ENCODE assay signal across 9 mouse cellular contexts in the genomic region with DNA sequence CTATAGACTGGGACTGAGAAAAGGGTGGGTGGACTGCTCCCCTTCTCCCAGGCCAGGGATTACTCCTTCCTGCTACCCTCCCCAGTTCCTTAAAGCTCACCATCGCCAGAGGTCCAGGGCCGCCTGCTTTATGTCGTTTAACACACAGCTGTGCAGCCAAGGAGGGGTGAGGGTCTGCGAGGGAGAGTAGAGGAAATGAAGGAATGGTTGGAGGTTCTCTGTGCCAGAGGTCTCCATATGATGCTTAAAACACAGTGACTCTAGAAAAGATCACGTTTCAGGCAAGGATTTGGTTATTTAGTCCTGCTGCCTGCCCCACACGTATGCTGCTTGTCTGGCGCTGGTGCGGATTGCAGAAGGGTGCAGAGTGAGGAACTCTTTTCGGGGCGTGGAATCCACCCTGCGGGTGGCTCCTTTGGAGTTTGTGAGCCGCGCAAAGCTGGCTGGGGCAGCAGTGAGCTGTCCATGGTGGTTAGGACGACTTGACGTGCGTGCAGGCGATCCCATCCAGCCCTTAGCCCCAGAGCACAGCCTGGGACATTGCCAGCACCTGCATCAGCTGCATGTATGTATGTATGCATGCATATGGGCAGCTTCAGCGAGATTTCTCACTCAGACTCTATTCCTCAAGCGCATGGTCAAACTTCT. TPM values are rescaled to one million over a fixed set of nuclear protein-coding genes. Genes with fewer than 3 reads are reported as not detected.
A peak's percentile ranks its signal among the peaks of the same experiment; 100 is the strongest.
DNase-seq lines count a peak whose midpoint lies in the region; ATAC-seq lines count a peak whose summit lies in the region.
"Had no signal": no experiment of that assay in that cellular context is flagged by ENCODE, and none has a peak within 500 bp of the region (broad histone marks: within the 10 kb centered on the region; RNA-seq: fewer than 3 reads in every experiment).

No protein-coding gene starts in this region.

- no peak overlapping the region for H3K4me3 ChIP-seq in kidney, embryonic 15.5 days (replicated peaks)
- no peak overlapping the region for H3K4me3 ChIP-seq in forebrain, embryonic 14.5 days (ENCODE audit: low read depth, low read length)

- no peaks in the 10 kb centered on the region for H3K36me3 ChIP-seq in kidney, embryonic 15.5 days
- H3K36me3 ChIP-seq in forebrain, embryonic 14.5 days (ENCODE audit: control insufficient read depth, insufficient read depth, low read length), result no peaks in the 10 kb centered on the region

- H3K4me2 ChIP-seq in kidney, embryonic 15.5 days, result peak overlapping the region; percentile 35; the same call in 1 of the 2 replicates
- no peak overlapping the region for H3K4me2 ChIP-seq in forebrain, embryonic 14.5 days (ENCODE audit: low read length)

- no peak overlapping the region for H3K27ac ChIP-seq in kidney, embryonic 15.5 days
- H3K27ac ChIP-seq in forebrain, embryonic 14.5 days (ENCODE audit: low read depth, low read length), result no peak overlapping the region

- no peak for DNase-seq in kidney, adult 18-20 months
- DNase-seq in adrenal gland, postnatal 10 days, result peak; percentile 62
- peak; percentile 16 for DNase-seq in forebrain, embryonic 14.5 days (ENCODE audit: low spot score)
- peak; percentile 67 for DNase-seq in mesoderm, embryonic 11.5 days (ENCODE audit: low read depth, low spot score)
- no peak for DNase-seq in left cerebral cortex, adult 9 months (ENCODE audit: low spot score in 2 of 2)

- 3% methylated on average over 19 of the region's 19 CpGs for WGBS in kidney, embryonic 15.5 days
- WGBS in forebrain, embryonic 14.5 days, result 3% methylated on average over 19 of the region's 19 CpGs

- peaks cover 58% of the 10 kb centered on the region for H3K27me3 ChIP-seq in kidney, embryonic 15.5 days
- H3K27me3 ChIP-seq in forebrain, embryonic 14.5 days (replicated peaks; ENCODE audit: control insufficient read depth, insufficient read depth, low read length), result peaks cover 22% of the 10 kb centered on the region

- no peaks in the 10 kb centered on the region for H3K9me3 ChIP-seq in kidney, embryonic 15.5 days (replicated peaks)
- no peaks in the 10 kb centered on the region for H3K9me3 ChIP-seq in forebrain, embryonic 14.5 days (replicated peaks; ENCODE audit: control insufficient read depth, low read length)

- H3K9ac ChIP-seq in kidney, embryonic 15.5 days, result no peak overlapping the region
- no peak overlapping the region for H3K9ac ChIP-seq in forebrain, embryonic 14.5 days (ENCODE audit: low read length)

- no peak; the same call in 1 of the 2 replicates for ATAC-seq in kidney, embryonic 15.5 days (replicated peaks; ENCODE audit: low FRiP score)
- no peak for ATAC-seq in forebrain, embryonic 14.5 days
- no peak for ATAC-seq in erythroblast, adult 5-6 weeks (replicated peaks; ENCODE audit: low FRiP score, poor library complexity, severe bottlenecking)
- no peak for ATAC-seq in erythroid progenitor cell, adult 5-6 weeks (replicated peaks; ENCODE audit: low FRiP score, poor library complexity, severe bottlenecking)

- peaks cover 16% of the 10 kb centered on the region for H3K4me1 ChIP-seq in kidney, embryonic 15.5 days
- peaks cover 6% of the 10 kb centered on the region for H3K4me1 ChIP-seq in forebrain, embryonic 14.5 days (ENCODE audit: control insufficient read depth, insufficient read depth, low read length)

RNA-seq across cellular contexts. Expression of gene Pthlh, which starts 4.3 kb away (rescaled TPM):
- 1.2 and 1.4 TPM in 2 replicates for polyA plus RNA-seq in kidney, embryonic 15.5 days (2015; fragmentation: Nextera tagmentation; extraction: Ambion mirVana)
- total RNA-seq in adrenal gland, postnatal 10 days (2021), result 1 to 10 TPM; 1.0 TPM
- polyA plus RNA-seq in forebrain, embryonic 14.5 days (2014; fragmentation: Nextera tagmentation; extraction: Ambion mirVana), result 0.91 and 1.7 TPM in 2 replicates
- total RNA-seq in erythroblast, adult 5-6 weeks (2015; ENCODE audit: low replicate concordance), result not detected in 2 replicates
- total RNA-seq in erythroblast, adult 5-6 weeks (2017; ENCODE audit: low replicate concordance), result not detected in 2 replicates
- total RNA-seq in erythroid progenitor cell, adult 5-6 weeks (2015; ENCODE audit: low replicate concordance), result not detected in 2 replicates
- not detected in 2 replicates for total RNA-seq in erythroid progenitor cell, adult 5-6 weeks (2017; ENCODE audit: low replicate concordance)
- polyA plus RNA-seq: liver, embryonic 16.5 days had no signal

Comparison
In these comparisons a context has a peak if more than half of its experiments do, and no peak if none do; other contexts are left out.
1. DNase-seq: peak in adrenal gland, postnatal 10 days (single experiment), forebrain, embryonic 14.5 days (single experiment) and mesoderm, embryonic 11.5 days (single experiment); none in kidney, adult 18-20 months (single experiment) and left cerebral cortex, adult 9 months (0 of 2).